Mouse (Mus musculus) embryonic facial prominence, embryonic 11.5 days (tissue): ENCODE measurements at regions not wholly inside any gene's neighbourhood (a gene's known extent, or its start where the extent isn't known, plus 50 kb on each side); places are given as distances from the start of the nearest gene placed in this dataset.

Experiments
- ATAC-seq: fragments of 200-750 bp; cut with Nextera tagmentation; replicated peaks from 2 replicates; pipeline ENCODE4 v1.8.0; 2017; ENCODE audit warnings: low read depth; ENCODE audit not compliant: insufficient number of reproducible peaks, low FRiP score, low TSS enrichment
- DNase-seq: peaks from one replicate; pipeline ENCODE4 v3.0.0-alpha.2; 2015; ENCODE audit warnings: low spot score
- H3K27ac ChIP-seq: fragments of 300-500 bp; sonication (generic); replicated peaks from 2 replicates; pipeline ENCODE4 v1.5.1; 2014; ENCODE audit warnings: mild to moderate bottlenecking, low read depth, low read length, control low read depth
- H3K27me3 ChIP-seq: fragments of 300-500 bp; sonication (generic); 2 replicates; pipeline ENCODE4 v1.6.1; 2014; ENCODE audit warnings: mild to moderate bottlenecking, low read length, moderate library complexity, mixed read lengths; ENCODE audit not compliant: control insufficient read depth, insufficient read depth
- H3K36me3 ChIP-seq: fragments of 300-500 bp; sonication (generic); replicated peaks from 2 replicates; pipeline ENCODE4 v1.6.1; 2014; ENCODE audit warnings: low read depth, mild to moderate bottlenecking, low read length, moderate library complexity, mixed read lengths; ENCODE audit not compliant: control insufficient read depth, insufficient read depth
- H3K4me1 ChIP-seq: fragments of 300-500 bp; sonication (generic); 2 replicates; pipeline ENCODE4 v1.6.1; 2014; ENCODE audit warnings: low read length, mixed read lengths; ENCODE audit not compliant: control insufficient read depth, insufficient read depth
- H3K4me2 ChIP-seq: fragments of 300-500 bp; sonication (generic); 2 replicates; pipeline ENCODE4 v1.6.1; 2014; ENCODE audit warnings: low read depth, mild to moderate bottlenecking, control low read depth, low read length, moderate library complexity
- H3K4me3 ChIP-seq: fragments of 300-500 bp; sonication (generic); 2 replicates; pipeline ENCODE4 v1.5.1; 2014; ENCODE audit warnings: low read depth, low read length, control low read depth
- H3K9ac ChIP-seq: fragments of 300-500 bp; sonication (generic); replicated peaks from 2 replicates; pipeline ENCODE4 v1.6.1; 2014; ENCODE audit warnings: mild to moderate bottlenecking, control low read depth, low read length
- H3K9me3 ChIP-seq: fragments of 300-500 bp; sonication (generic); replicated peaks from 2 replicates; pipeline ENCODE4 v1.6.1; 2016; ENCODE audit warnings: mild to moderate bottlenecking, low read length, inconsistent platforms, mixed read lengths; ENCODE audit not compliant: control insufficient read depth
- WGBS: fragments of 180-500 bp; shearing (Covaris S2); extraction: QIAGEN DNeasy Blood & Tissue Kit; methylation state at CpG from one replicate; pipeline ENCODE4 v1.1.7; 2014; 5-methylcytosine and 5-hydroxymethylcytosine counted together

DNA sequence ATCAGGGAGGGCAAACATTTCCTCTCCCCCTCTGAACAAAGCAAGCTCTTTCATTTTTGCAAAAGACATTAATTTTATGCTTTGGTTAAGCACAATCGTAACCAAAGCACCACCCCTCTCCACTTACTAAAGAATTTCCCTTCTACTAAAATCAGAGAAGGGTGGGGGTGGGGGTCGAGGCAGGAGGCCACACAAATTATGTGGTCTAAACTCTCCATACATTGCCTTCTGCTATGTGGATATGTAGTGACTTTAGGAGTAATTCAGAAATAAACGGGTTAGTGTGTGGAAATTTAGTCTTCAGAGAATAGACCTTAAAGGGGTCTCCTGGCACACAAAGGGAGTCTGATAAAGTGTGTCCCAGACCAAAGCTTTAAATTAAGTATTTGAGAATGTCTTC, 204.1 kb upstream of the Sfrp2 start:
- Histone ChIP-seq H3K4me3 (no peak overlapping the region), H3K27me3 (no peaks in the 10 kb centered on the region), H3K4me2 (no peak overlapping the region), H3K9me3 (no peaks in the 10 kb centered on the region), H3K36me3 (no peaks in the 10 kb centered on the region), H3K9ac (no peak overlapping the region), H3K27ac (no peak overlapping the region), H3K4me1 (no peaks in the 10 kb centered on the region)
- no peak for DNase-seq
- 56% methylated on average over 3 of the region's 3 CpGs for WGBS
- ATAC-seq: no peak

DNA sequence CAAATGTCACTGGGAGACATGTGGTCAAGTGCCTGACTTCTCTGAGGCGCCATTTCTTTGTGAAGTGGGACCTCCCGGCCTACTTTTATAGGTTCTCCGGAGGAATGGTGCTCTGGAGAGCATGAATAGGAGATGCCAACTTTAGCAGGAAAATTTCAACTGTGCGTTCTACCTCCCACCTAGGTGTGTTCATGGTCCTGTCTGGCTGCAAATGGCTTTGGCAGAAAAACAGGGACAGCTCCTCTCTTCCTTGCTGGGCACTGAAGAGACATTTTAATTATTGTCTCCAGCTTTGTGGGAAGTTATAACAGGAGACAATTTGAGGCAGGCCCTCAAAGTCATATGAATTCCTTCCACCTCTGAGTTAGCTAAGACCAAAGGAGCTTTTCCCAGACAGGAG, 190.6 kb upstream of the Sfrp2 start:
- 92% methylated on average over 4 of the region's 4 CpGs for WGBS
- Histone ChIP-seq H3K27ac (no peak overlapping the region), H3K27me3 (no peaks in the 10 kb centered on the region), H3K9me3 (no peaks in the 10 kb centered on the region), H3K4me3 (no peak overlapping the region), H3K4me2 (no peak overlapping the region), H3K4me1 (no peaks in the 10 kb centered on the region), H3K36me3 (no peaks in the 10 kb centered on the region), H3K9ac (no peak overlapping the region)
- ATAC-seq (no peak), DNase-seq (no peak)

DNA sequence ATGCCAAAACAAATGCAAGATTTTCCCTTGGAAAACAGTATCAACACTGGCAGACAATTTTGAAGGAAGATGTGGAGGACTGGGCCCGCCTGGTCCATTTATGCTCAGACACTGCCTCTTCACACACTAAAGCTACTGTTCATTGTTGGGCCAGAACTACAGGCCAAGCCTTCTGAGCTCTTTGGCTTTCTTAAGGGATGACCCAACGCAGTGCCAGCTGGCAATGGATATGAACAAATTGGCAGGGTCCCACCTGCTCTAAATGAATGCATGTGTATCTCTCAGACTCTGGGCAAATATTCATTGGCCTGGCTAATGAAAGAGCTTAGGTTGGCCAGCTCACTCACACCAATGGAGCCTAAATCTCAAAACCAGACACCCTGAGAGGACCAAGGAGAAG, 190.0 kb upstream of the Sfrp2 start:
- Histone ChIP-seq H3K36me3 (no peaks in the 10 kb centered on the region), H3K4me3 (no peak overlapping the region), H3K9ac (no peak overlapping the region), H3K4me1 (no peaks in the 10 kb centered on the region), H3K27ac (no peak overlapping the region), H3K27me3 (no peaks in the 10 kb centered on the region), H3K4me2 (no peak overlapping the region), H3K9me3 (no peaks in the 10 kb centered on the region)
- 84% methylated on average over 2 of the region's 2 CpGs for WGBS
- DNase-seq (no peak), ATAC-seq (no peak)

DNA sequence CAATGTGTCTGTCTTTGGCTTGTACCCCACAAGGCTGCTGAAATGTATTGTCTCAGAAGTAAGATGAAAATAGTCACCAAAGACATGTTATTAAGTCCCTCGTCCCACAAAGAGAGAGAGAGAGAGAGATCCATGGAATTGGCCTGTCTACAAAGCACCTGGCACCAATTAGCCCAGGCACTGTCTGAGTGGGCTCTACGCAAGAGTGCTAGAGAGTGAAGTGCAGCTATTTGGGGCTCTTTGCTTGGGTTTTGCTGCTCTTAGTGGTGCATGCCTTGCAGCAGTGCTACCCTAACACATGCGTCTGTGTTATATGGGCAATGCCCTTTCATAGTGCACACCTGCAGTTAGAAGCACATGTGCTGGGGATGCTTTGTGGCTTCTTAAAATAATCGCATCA, 185.4 kb upstream of the Sfrp2 start:
- WGBS: 42% methylated on average over 4 of the region's 4 CpGs
- Histone ChIP-seq H3K4me2 (no peak overlapping the region), H3K9ac (no peak overlapping the region), H3K9me3 (no peaks in the 10 kb centered on the region), H3K4me1 (no peaks in the 10 kb centered on the region), H3K27ac (no peak overlapping the region), H3K36me3 (no peaks in the 10 kb centered on the region), H3K4me3 (no peak overlapping the region), H3K27me3 (no peaks in the 10 kb centered on the region)
- ATAC-seq (peak; percentile 66; the same call in 1 of the 2 replicates), DNase-seq (peak; percentile 71)

DNA sequence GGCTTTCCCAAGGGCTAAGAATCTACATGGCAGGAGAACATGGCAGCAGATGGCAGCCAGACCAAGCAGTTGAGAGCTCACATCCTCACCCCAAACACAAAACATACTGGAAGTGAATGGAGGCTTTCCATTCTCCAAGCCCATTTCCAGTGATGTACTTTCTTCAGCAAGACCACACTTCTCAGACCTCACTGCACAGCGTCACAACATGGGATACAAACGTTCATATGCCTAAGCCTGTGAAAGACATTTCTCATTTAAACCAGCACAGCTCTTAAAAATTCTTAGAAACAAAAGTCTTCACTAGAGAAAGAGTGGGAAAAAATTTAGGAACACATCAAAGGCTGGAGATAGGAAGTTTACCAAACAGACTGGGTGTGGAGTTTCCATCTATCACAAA, 183.9 kb upstream of the Sfrp2 start:
- no peaks in the 10 kb centered on the region for H3K27me3 ChIP-seq
- no peaks in the 10 kb centered on the region for H3K4me1 ChIP-seq
- no peak overlapping the region for H3K4me2 ChIP-seq
- H3K4me3 ChIP-seq: no peak overlapping the region
- H3K9me3 ChIP-seq: no peaks in the 10 kb centered on the region
- H3K9ac ChIP-seq: no peak overlapping the region
- H3K36me3 ChIP-seq: no peaks in the 10 kb centered on the region
- DNase-seq (no peak), ATAC-seq (no peak)
- H3K27ac ChIP-seq: no peak overlapping the region
- WGBS: 82% methylated on average over 2 of the region's 2 CpGs

DNA sequence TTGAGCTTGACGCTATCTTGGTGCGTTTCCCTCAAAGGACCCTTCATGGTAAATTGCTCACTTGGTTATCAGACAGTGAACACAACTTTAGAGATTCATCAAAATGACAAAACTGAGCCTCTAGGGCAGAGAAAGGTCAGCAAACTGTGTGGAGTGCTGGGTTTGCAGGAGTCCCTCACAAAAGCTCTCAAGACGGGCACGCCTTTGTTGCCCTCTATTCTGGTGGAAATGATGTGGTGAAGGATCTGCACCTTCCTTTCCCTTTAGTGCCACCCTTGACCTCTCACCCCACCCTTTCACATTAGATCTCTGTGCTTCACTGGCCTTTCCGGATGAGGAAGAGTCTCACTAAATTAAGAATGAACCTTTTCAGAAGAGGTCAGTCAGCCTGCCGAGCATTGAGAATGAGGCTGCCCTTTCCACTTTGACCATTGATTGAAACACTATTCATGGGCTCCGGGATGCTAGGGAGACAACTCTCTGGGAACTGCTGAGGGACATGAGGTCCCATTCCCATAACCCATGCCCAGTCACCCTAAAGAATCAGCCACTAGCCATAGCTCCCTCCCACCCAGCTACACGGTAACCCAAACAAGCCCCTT, 182.9 kb upstream of the Sfrp2 start:
- Histone ChIP-seq H3K9ac (no peak overlapping the region), H3K27ac (no peak overlapping the region), H3K36me3 (no peaks in the 10 kb centered on the region), H3K4me2 (no peak overlapping the region), H3K4me3 (no peak overlapping the region), H3K4me1 (no peaks in the 10 kb centered on the region), H3K9me3 (no peaks in the 10 kb centered on the region), H3K27me3 (no peaks in the 10 kb centered on the region)
- 42% methylated on average over 8 of the region's 8 CpGs for WGBS
- ATAC-seq: peak; percentile 70; the same call in 1 of the 2 replicates
- DNase-seq: no peak

GRCm38 (mm10) chr3:83586086-83586485, 180.0 kb upstream of the Sfrp2 start:
- 72% methylated on average over 5 of the region's 5 CpGs for WGBS
- H3K9ac ChIP-seq: no peak overlapping the region
- H3K4me2 ChIP-seq: no peak overlapping the region
- H3K4me3 ChIP-seq: no peak overlapping the region
- H3K9me3 ChIP-seq: no peaks in the 10 kb centered on the region
- H3K36me3 ChIP-seq: no peaks in the 10 kb centered on the region
- H3K27me3 ChIP-seq: no peaks in the 10 kb centered on the region
- ATAC-seq (no peak), DNase-seq (no peak)
- no peak overlapping the region for H3K27ac ChIP-seq
- H3K4me1 ChIP-seq: no peaks in the 10 kb centered on the region

DNA sequence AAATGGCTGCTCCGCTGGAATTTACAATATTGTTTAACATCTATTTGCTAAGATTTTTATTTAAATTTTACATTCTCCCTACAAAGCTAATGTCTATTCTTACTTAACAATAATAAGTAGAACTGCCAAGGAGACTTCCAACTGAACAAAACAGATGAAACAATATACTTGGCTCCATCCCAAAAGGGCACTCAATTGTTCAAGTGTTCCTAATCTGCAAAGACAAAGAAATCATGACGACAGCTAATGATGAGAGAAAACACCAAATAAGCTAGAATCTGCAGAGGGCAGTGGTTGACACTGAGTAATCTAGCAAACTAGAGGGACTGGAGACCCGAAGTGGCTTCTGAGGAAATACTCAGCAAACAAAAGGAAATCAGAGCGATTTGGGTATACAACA, 179.6 kb upstream of the Sfrp2 start:
- no peak overlapping the region for H3K9ac ChIP-seq
- 71% methylated on average over 4 of the region's 4 CpGs for WGBS
- no peak overlapping the region for H3K4me2 ChIP-seq
- H3K27me3 ChIP-seq: no peaks in the 10 kb centered on the region
- ATAC-seq: no peak
- no peaks in the 10 kb centered on the region for H3K4me1 ChIP-seq
- H3K27ac ChIP-seq: no peak overlapping the region
- H3K9me3 ChIP-seq: no peaks in the 10 kb centered on the region
- H3K4me3 ChIP-seq: no peak overlapping the region
- DNase-seq: no peak
- no peaks in the 10 kb centered on the region for H3K36me3 ChIP-seq
